Mouse (Mus musculus) intestine, postnatal 0 days (tissue): ENCODE measurements around the gene Abca4. TPM values are rescaled to one million over a fixed set of nuclear protein-coding genes. Genes with fewer than 3 reads are reported as not detected.
A peak's percentile ranks its signal among the peaks of the same experiment; 100 is the strongest.

Experiments
- ATAC-seq: fragments of 200-750 bp; cut with Nextera tagmentation; 2 replicates; pipeline ENCODE4 v1.8.0; 2017; ENCODE audit warnings: mild to moderate bottlenecking, moderate TSS enrichment, moderate library complexity
- H3K27ac ChIP-seq: fragments of 300-500 bp; sonication (generic); 2 replicates; pipeline ENCODE4 v1.5.1; 2014; ENCODE audit warnings: mild to moderate bottlenecking, low read depth, low read length, moderate library complexity
- H3K27me3 ChIP-seq: fragments of 300-500 bp; sonication (generic); replicated peaks from 2 replicates; pipeline ENCODE4 v1.6.1; 2014; ENCODE audit warnings: low read length, mixed read lengths; ENCODE audit not compliant: control insufficient read depth, insufficient read depth
- H3K36me3 ChIP-seq: fragments of 300-500 bp; sonication (generic); 2 replicates; pipeline ENCODE4 v1.6.1; 2014; ENCODE audit warnings: mild to moderate bottlenecking, moderate library complexity; ENCODE audit not compliant: control insufficient read depth, insufficient read depth
- H3K4me1 ChIP-seq: fragments of 300-500 bp; sonication (generic); replicated peaks from 2 replicates; pipeline ENCODE4 v1.6.1; 2014; ENCODE audit warnings: antibody characterized with exemption, low read length, mixed read lengths; ENCODE audit not compliant: control insufficient read depth, insufficient read depth
- H3K4me2 ChIP-seq: fragments of 300-500 bp; sonication (generic); replicated peaks from 2 replicates; pipeline ENCODE4 v1.6.1; 2014; ENCODE audit warnings: low read depth, mild to moderate bottlenecking, moderate library complexity
- H3K4me3 ChIP-seq: fragments of 300-500 bp; sonication (generic); 2 replicates; pipeline ENCODE4 v1.5.1; 2014; ENCODE audit warnings: low read depth, low read length
- H3K9ac ChIP-seq: fragments of 300-500 bp; sonication (generic); 2 replicates; pipeline ENCODE4 v1.6.1; 2014; ENCODE audit warnings: mild to moderate bottlenecking, low read depth, low read length
- H3K9me3 ChIP-seq: fragments of 300-500 bp; sonication (generic); 2 replicates; pipeline ENCODE4 v1.6.1; 2016; ENCODE audit warnings: mixed run types; ENCODE audit not compliant: control insufficient read depth
- CTCF ChIP-seq: sonication (generic); IDR thresholded peaks from 2 replicates; pipeline ENCODE4 v1.5.1; 2016; ENCODE audit warnings: low read depth, mild to moderate bottlenecking, control low read depth, antibody characterized with exemption, moderate library complexity
- WGBS: fragments of 180-500 bp; shearing (Covaris S2); extraction: QIAGEN DNeasy Blood & Tissue Kit; methylation state at CpG from one replicate; pipeline ENCODE4 v1.1.7; 2014; 5-methylcytosine and 5-hydroxymethylcytosine counted together
- polyA plus RNA-seq: library from polyadenylated mRNA; unstranded; fragments of >200 nt; fragmentation: Nextera tagmentation; extraction: Ambion mirVana; gene quantifications from 2 replicates; pipeline ENCODE4 v1.2.1, GENCODE M21; 2015

The Abca4 gene
- polyA plus RNA-seq, 1 experiment from 2014 or later = 0.56 TPM

DNA sequence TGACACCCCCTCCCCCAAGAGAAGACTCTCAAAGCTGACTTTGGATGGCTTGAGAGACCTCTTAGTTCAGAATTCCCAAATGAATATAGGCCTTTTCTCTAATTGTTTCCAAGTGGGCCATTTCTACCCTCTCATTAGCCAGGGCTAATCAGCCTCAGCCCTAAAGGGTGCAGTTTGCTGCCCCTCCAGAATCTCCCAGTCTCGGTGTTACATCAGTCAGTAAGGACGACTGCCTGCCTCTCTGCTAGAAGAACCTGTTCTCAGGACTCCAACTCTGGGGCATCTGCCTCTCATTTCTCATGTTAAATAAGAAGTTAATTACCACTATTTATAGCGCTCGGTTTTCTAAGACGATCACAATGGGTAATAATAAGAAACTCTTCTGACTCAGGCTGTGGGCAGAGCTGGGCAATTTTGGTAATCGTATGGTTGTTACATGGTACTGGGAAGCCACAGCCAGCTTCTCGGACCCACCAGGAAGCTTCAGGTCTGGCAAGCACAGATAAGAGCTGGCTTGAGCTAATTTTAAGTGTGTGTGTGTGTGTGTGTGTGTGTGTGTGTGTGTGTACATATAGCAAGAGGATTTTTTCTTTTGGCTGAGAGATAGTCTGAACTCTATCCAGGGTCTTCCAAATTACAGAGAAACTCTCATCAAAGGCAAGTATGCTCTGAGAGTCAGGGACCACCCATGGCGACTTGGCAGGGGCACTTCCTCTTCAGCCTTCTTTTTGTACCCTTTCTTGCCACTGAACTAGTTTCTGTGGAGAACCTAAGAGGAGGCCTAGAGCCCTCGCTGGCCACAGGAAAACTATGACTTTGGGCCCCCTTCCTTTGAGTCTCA lies 67.1 kb downstream of the Abca4 start:
- Histone ChIP-seq H3K4me1 (no peaks in the 10 kb centered on the region), H3K4me3 (no peak overlapping the region), H3K9ac (no peak overlapping the region), H3K27ac (no peak overlapping the region), H3K9me3 (no peaks in the 10 kb centered on the region), H3K36me3 (no peaks in the 10 kb centered on the region), H3K4me2 (no peak overlapping the region), H3K27me3 (no peaks in the 10 kb centered on the region)
- ATAC-seq = no peak
- WGBS = 56% methylated on average over 9 of the region's 9 CpGs
- no peak for TF ChIP-seq CTCF

GRCm38 (mm10) chr3:122118651-122119214 lies 74.5 kb downstream of the Abca4 start:
- ATAC-seq = peak; percentile 59
- peak overlapping the region; percentile 50; the same call in 1 of the 2 replicates for H3K27ac ChIP-seq
- WGBS = 19% methylated on average over 9 of the region's 9 CpGs

GRCm38 (mm10) chr3:122119733-122120132 lies 75.5 kb downstream of the Abca4 start:
- 82% methylated on average over 7 of the region's 7 CpGs for WGBS
- H3K9me3 ChIP-seq = no peaks in the 10 kb centered on the region
- H3K4me3 ChIP-seq = no peak overlapping the region
- H3K36me3 ChIP-seq = no peaks in the 10 kb centered on the region
- H3K4me2 ChIP-seq = no peak overlapping the region
- H3K9ac ChIP-seq = no peak overlapping the region
- ATAC-seq = no peak
- no peaks in the 10 kb centered on the region for H3K4me1 ChIP-seq
- no peak overlapping the region for H3K27ac ChIP-seq
- no peaks in the 10 kb centered on the region for H3K27me3 ChIP-seq
- TF ChIP-seq CTCF = peak; percentile 40; the same call in 1 of the 2 replicates

More at GRCm38 (mm10) chr3:122118651-122119214, 74.5 kb downstream of the Abca4 start:
- no peaks in the 10 kb centered on the region for H3K4me1 ChIP-seq
- no peaks in the 10 kb centered on the region for H3K27me3 ChIP-seq
- no peak overlapping the region for H3K9ac ChIP-seq
- H3K4me3 ChIP-seq = no peak overlapping the region
- peak; percentile 21; the same call in 1 of the 2 replicates for TF ChIP-seq CTCF
- no peaks in the 10 kb centered on the region for H3K9me3 ChIP-seq
- no peaks in the 10 kb centered on the region for H3K36me3 ChIP-seq
- H3K4me2 ChIP-seq = peak overlapping the region; percentile 22; the same call in 1 of the 2 replicates

DNA sequence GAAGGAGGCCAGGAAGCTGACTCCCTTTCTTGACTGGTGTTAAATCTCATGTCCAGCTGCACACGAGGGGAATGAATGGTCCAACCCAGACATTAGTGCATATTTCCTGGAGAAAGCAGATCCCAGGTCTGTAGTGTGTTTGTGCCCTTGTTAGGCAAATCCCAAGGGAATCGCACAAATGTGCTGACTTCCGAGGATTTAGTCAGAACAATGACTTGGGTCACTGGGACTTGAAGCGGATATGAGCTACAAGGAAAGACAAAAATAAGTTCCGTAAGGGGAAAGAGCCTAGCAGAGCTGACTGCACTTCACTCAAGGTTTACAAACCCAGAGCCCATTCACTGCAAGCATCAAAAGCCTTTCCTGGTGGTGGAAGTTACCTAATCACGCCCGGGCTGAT lies 76.0 kb downstream of the Abca4 start:
- TF ChIP-seq CTCF = no peak
- Histone ChIP-seq H3K36me3 (no peaks in the 10 kb centered on the region), H3K9me3 (no peaks in the 10 kb centered on the region), H3K27ac (no peak overlapping the region), H3K4me1 (no peaks in the 10 kb centered on the region), H3K4me2 (no peak overlapping the region), H3K9ac (no peak overlapping the region), H3K4me3 (no peak overlapping the region), H3K27me3 (no peaks in the 10 kb centered on the region)
- 82% methylated on average over 7 of the region's 7 CpGs for WGBS
- ATAC-seq = no peak

DNA sequence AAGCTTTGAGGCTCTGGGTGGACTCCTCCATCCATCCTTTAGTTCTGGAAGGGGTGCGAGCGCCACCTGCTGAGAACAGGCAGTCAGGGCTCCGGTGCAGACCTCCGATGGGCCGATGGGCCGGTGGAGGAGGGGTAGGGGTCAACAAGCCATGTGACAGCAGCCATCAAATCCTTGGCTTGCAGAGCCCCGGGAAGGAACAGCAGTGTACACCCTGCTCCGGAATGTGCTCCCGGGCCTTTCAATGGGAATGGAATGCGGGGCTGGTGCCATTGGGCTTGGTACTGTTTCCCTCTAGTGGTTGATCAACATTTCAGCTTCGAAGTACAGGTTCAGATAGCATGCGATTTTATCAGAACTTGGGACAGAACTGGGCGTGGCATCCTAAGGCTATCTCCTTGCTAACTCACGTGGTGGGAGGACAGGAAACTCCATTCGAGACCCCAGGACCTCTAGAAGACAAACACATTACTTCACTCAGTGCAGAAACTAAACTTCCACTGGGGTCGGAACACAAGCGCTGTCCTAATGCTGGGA lies 78.0 kb downstream of the Abca4 start:
- TF ChIP-seq CTCF = peak; percentile 92
- no peaks in the 10 kb centered on the region for H3K9me3 ChIP-seq
- no peak overlapping the region for H3K9ac ChIP-seq
- H3K27ac ChIP-seq = no peak overlapping the region
- peak; percentile 79 for ATAC-seq
- no peaks in the 10 kb centered on the region for H3K4me1 ChIP-seq
- no peaks in the 10 kb centered on the region for H3K36me3 ChIP-seq
- H3K4me2 ChIP-seq = peak overlapping the region; percentile 68
- H3K27me3 ChIP-seq = no peaks in the 10 kb centered on the region
- 5% methylated on average over 17 of the region's 17 CpGs for WGBS
- peak overlapping the region; percentile 23 for H3K4me3 ChIP-seq

DNA sequence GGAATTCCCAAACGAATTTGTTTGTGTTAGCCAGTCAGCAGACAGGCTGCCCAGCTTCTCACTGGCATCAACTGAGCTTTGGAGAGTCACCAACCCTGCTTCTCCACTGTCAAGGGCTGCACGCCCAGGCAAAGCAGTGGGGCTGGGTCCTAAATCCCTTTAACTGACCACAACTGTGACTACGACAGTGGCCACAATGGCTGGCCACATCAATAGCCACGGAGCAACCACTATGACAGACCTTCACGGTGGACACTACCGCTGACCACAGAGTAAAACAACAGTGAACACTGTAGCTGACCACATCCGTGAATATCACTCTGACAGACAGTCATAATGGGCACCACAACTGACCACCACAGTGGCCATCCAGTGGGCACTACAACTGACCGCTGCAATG lies 78.6 kb downstream of the Abca4 start:
- H3K4me2 ChIP-seq = peak overlapping the region; percentile 68; the same call in 1 of the 2 replicates
- WGBS = 78% methylated on average over 8 of the region's 8 CpGs
- no peaks in the 10 kb centered on the region for H3K36me3 ChIP-seq
- no peak overlapping the region for H3K27ac ChIP-seq
- ATAC-seq = no peak
- H3K27me3 ChIP-seq = no peaks in the 10 kb centered on the region
- no peak overlapping the region for H3K9ac ChIP-seq
- H3K4me1 ChIP-seq = no peaks in the 10 kb centered on the region
- no peaks in the 10 kb centered on the region for H3K9me3 ChIP-seq
- no peak overlapping the region for H3K4me3 ChIP-seq
- TF ChIP-seq CTCF = no peak
